Comparison of ENCODE assay signal across 22 mouse cellular contexts in the genomic region with DNA sequence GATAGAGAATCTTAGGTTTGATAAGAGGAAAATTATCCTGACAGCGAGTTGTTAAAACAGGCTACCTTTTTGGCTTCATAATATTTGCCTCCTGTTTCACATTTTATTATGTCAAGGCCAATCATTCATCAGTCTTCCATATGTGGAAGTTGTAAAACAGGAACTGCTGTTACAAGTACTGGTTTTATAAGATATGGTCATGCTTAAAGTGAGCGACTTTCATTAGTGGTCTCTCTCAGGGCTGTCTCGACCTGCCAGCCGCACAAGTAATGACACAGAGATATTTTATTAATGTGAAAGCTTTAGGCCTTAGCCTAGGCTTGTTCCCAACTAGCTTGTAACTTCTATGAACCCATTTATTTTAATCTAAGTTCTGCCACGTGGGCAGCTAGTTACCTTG.
"Had no signal": no experiment of that assay in that cellular context is flagged by ENCODE, and none has a peak within 500 bp of the region (broad histone marks: within the 10 kb centered on the region; RNA-seq: fewer than 3 reads in every experiment).

No protein-coding gene starts in this region.

- H3K9me3 ChIP-seq: kidney, embryonic 15.5 days; limb, embryonic 15.5 days; midbrain, embryonic 12.5 days; midbrain, embryonic 15.5 days; neural tube, embryonic 12.5 days; neural tube, embryonic 15.5 days; stomach, embryonic 15.5 days had no signal

- DNase-seq: kidney, adult 11 months; kidney, adult 8-10 months; kidney, postnatal 14 days; kidney, postnatal 4 days; layer of hippocampus, adult 9-11 months; liver, postnatal 0 days; lung, embryonic 14.5 days; right cerebral cortex, adult 18-20 months; right cerebral cortex, postnatal 14 days; right cerebral cortex, postnatal 4 days; thymus, postnatal 36 days had no signal

- H3K27ac ChIP-seq: kidney, embryonic 15.5 days; limb, embryonic 15.5 days; liver, embryonic 14.5 days; macrophage; midbrain, embryonic 12.5 days; midbrain, embryonic 15.5 days; neural tube, embryonic 12.5 days; neural tube, embryonic 15.5 days; stomach, embryonic 15.5 days had no signal

- H3K36me3 ChIP-seq: kidney, embryonic 15.5 days; limb, embryonic 15.5 days; midbrain, embryonic 12.5 days; midbrain, embryonic 15.5 days; neural tube, embryonic 12.5 days; neural tube, embryonic 15.5 days; stomach, embryonic 15.5 days had no signal

- H3K9ac ChIP-seq: kidney, embryonic 15.5 days; limb, embryonic 15.5 days; liver, embryonic 14.5 days; liver, postnatal 0 days; lung, embryonic 14.5 days; midbrain, embryonic 12.5 days; midbrain, embryonic 15.5 days; neural tube, embryonic 12.5 days; neural tube, embryonic 15.5 days; stomach, embryonic 15.5 days had no signal

- H3K27me3 ChIP-seq: kidney, embryonic 15.5 days; limb, embryonic 15.5 days; midbrain, embryonic 12.5 days; midbrain, embryonic 15.5 days; neural tube, embryonic 12.5 days; neural tube, embryonic 15.5 days; stomach, embryonic 15.5 days had no signal

- H3K4me2 ChIP-seq: kidney, embryonic 15.5 days; limb, embryonic 15.5 days; liver, embryonic 11.5 days; lung, embryonic 14.5 days; midbrain, embryonic 12.5 days; midbrain, embryonic 15.5 days; neural tube, embryonic 12.5 days; neural tube, embryonic 15.5 days; stomach, embryonic 15.5 days had no signal

- H3K4me3 ChIP-seq: kidney, embryonic 15.5 days; limb, embryonic 15.5 days; midbrain, embryonic 12.5 days; midbrain, embryonic 15.5 days; neural tube, embryonic 12.5 days; neural tube, embryonic 15.5 days; stomach, embryonic 15.5 days had no signal

- H3K4me1 ChIP-seq: midbrain, embryonic 12.5 days; neural tube, embryonic 12.5 days; stomach, embryonic 15.5 days had no signal

- ATAC-seq: liver, postnatal 0 days; lung, postnatal 0 days; midbrain, embryonic 15.5 days had no signal
